Mouse (Mus musculus): ENCODE data around the gene Pcnx2. TPM values are rescaled to one million over a fixed set of nuclear protein-coding genes. Genes with fewer than 3 reads are reported as not detected.

The Pcnx2 gene
- polyA plus RNA-seq, 1 experiment = 0.01 TPM

DNA sequence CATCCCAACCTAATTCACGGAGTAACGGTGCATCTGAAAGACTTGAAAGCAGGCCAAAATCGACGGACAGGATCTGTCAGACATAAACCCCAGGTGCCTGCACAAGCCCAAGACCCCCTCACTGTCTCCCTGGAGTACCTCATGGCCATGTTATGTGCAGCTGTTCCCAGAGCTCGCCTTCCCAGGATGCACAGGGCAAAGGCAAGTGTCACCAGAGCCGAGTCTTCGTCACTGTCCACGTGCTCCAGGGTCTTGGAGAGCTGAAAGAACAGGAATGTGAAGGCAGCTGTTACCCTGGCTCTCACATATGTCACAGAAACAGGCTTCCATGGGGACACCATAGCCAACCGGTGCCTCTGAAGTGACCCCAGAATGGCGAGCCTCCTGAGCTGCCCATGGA is 130.0 kb downstream of the Pcnx2 start:
- H3K36me3 ChIP-seq (ENCODE audit: control insufficient read depth) = no peaks in the 10 kb centered on the region
- H3K4me1 ChIP-seq (ENCODE audit: control insufficient read depth) = peaks cover 3% of the 10 kb centered on the region
- TF ChIP-seq TAL1 (IDR thresholded peaks at IDR 0.05; ENCODE audit: low read length) = no peak
- TF ChIP-seq GATA1 (IDR thresholded peaks at IDR 0.05; ENCODE audit: low read length) = no peak
- no peaks in the 10 kb centered on the region for H3K9me3 ChIP-seq (ENCODE audit: control insufficient read depth, low read length)
- no peaks in the 10 kb centered on the region for H3K27me3 ChIP-seq (ENCODE audit: control insufficient read depth)
- H3K4me3 ChIP-seq (replicated peaks) = no peak overlapping the region

- no peaks in the 10 kb centered on the region for H3K27me3 ChIP-seq (ENCODE audit: control insufficient read depth)
- H3K4me3 ChIP-seq (replicated peaks) = no peak overlapping the region
- H3K4me1 ChIP-seq (ENCODE audit: control insufficient read depth) = peaks cover 7% of the 10 kb centered on the region
- TF ChIP-seq GATA1 (IDR thresholded peaks at IDR 0.05; ENCODE audit: low read length) (no peak), TAL1 (IDR thresholded peaks at IDR 0.05; ENCODE audit: low read length) (no peak)
- no peaks in the 10 kb centered on the region; the same call in 1 of the 2 replicates for H3K9me3 ChIP-seq (ENCODE audit: control insufficient read depth, low read length)
- no peaks in the 10 kb centered on the region for H3K36me3 ChIP-seq (ENCODE audit: control insufficient read depth)
Observed at GRCm38 (mm10) chr8:125763066-125763786, 134.9 kb downstream of the Pcnx2 start.

DNA sequence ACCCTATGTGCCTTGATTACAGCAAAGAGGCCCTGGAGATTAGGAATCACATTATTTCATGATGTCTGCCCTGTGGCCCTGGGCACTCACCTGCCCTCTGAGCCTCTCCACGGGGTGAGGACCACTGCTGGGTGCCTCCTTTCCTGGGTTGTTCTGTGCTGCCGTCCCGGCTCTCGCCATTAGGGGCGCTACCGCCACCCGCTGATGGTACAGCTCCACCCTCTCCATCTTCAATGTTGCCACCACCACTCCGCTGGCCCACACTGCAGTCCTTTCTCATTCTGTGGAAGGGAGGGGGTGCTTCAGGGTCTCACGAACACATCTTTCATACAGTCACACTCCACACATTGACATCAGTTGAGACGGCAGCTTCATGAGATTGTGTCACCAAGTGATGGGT is 139.1 kb downstream of the Pcnx2 start:
- H3K9me3 ChIP-seq (ENCODE audit: control insufficient read depth, low read length) = no peaks in the 10 kb centered on the region; the same call in 1 of the 2 replicates
- H3K4me1 ChIP-seq (ENCODE audit: control insufficient read depth) = peaks cover 7% of the 10 kb centered on the region
- TF ChIP-seq TAL1 (IDR thresholded peaks at IDR 0.05; ENCODE audit: low read length) = no peak
- TF ChIP-seq GATA1 (IDR thresholded peaks at IDR 0.05; ENCODE audit: low read length) = no peak
- no peak overlapping the region for H3K4me3 ChIP-seq (replicated peaks)
- no peaks in the 10 kb centered on the region for H3K27me3 ChIP-seq (ENCODE audit: control insufficient read depth)
- H3K36me3 ChIP-seq (ENCODE audit: control insufficient read depth) = no peaks in the 10 kb centered on the region

DNA sequence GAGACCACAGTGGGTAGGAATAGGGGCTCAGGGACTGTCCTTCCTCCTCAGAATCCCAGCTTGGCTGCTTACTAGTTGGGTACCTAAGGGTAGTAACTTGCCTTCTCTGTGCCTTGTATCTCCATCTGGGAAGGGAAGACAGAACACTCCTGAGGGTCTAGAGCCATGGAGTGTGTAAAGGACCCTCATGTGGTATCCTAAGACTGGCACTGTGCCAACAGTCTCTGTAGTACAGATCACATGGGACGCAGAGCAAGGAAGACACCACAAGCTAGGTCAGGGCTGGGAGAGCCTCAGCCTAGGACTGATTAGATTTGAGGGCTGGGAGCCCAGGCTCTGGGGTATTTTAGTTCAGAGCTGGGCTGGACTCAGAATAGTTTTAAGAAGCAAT is 141.0 kb downstream of the Pcnx2 start:
- Histone ChIP-seq H3K27me3 (ENCODE audit: control insufficient read depth) (no peaks in the 10 kb centered on the region), H3K36me3 (ENCODE audit: control insufficient read depth) (no peaks in the 10 kb centered on the region), H3K4me3 (replicated peaks) (no peak overlapping the region), H3K9me3 (ENCODE audit: control insufficient read depth, low read length) (no peaks in the 10 kb centered on the region; the same call in 1 of the 2 replicates), H3K4me1 (ENCODE audit: control insufficient read depth) (no peaks in the 10 kb centered on the region)
- no peak for TF ChIP-seq TAL1 (IDR thresholded peaks at IDR 0.05; ENCODE audit: low read length)
- no peak for TF ChIP-seq GATA1 (IDR thresholded peaks at IDR 0.05; ENCODE audit: low read length)

- no peak for TF ChIP-seq TAL1 (IDR thresholded peaks at IDR 0.05; ENCODE audit: low read length)
- no peak for TF ChIP-seq GATA1 (IDR thresholded peaks at IDR 0.05; ENCODE audit: low read length)
- Histone ChIP-seq H3K9me3 (ENCODE audit: control insufficient read depth, low read length) (no peaks in the 10 kb centered on the region; the same call in 1 of the 2 replicates), H3K4me3 (replicated peaks) (no peak overlapping the region), H3K27me3 (ENCODE audit: control insufficient read depth) (no peaks in the 10 kb centered on the region), H3K36me3 (ENCODE audit: control insufficient read depth) (no peaks in the 10 kb centered on the region), H3K4me1 (ENCODE audit: control insufficient read depth) (no peaks in the 10 kb centered on the region)
Observed at GRCm38 (mm10) chr8:125756391-125757105, 141.6 kb downstream of the Pcnx2 start.

- no peaks in the 10 kb centered on the region for H3K4me1 ChIP-seq (ENCODE audit: control insufficient read depth)
- TF ChIP-seq GATA1 (IDR thresholded peaks at IDR 0.05; ENCODE audit: low read length) (no peak), TAL1 (IDR thresholded peaks at IDR 0.05; ENCODE audit: low read length) (no peak; the same call in 2 of the 3 replicates)
- no peak overlapping the region for H3K4me3 ChIP-seq (replicated peaks)
- no peaks in the 10 kb centered on the region; the same call in 1 of the 2 replicates for H3K9me3 ChIP-seq (ENCODE audit: control insufficient read depth, low read length)
- H3K27me3 ChIP-seq (ENCODE audit: control insufficient read depth) = no peaks in the 10 kb centered on the region
- H3K36me3 ChIP-seq (ENCODE audit: control insufficient read depth) = no peaks in the 10 kb centered on the region
Observed at GRCm38 (mm10) chr8:125755896-125756295, 142.2 kb downstream of the Pcnx2 start.

DNA sequence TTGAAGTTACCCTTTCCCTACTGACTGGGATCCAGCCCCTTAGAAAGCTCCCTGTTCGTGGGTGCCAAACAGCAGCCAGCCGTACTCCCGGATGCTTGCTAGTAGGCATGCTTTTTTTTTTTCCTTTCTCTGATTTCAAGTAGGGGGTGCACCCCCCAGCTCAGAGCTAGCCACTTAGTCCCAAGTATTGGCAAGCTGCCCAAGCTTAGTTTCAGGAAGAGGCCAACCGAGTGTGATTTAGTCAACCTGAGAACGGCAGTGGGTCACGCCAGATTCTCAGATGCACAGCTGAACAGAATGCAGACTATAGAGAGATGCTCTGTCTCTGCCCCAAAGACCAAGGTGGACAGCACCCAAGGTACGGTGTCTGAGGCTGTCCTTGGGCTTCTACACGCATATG is 147.3 kb downstream of the Pcnx2 start:
- Histone ChIP-seq H3K36me3 (ENCODE audit: control insufficient read depth) (peaks cover 3% of the 10 kb centered on the region; the same call in 1 of the 2 replicates), H3K4me1 (ENCODE audit: control insufficient read depth) (no peaks in the 10 kb centered on the region), H3K4me3 (replicated peaks) (no peak overlapping the region), H3K9me3 (ENCODE audit: control insufficient read depth, low read length) (no peaks in the 10 kb centered on the region), H3K27me3 (ENCODE audit: control insufficient read depth) (no peaks in the 10 kb centered on the region)
- TF ChIP-seq TAL1 (IDR thresholded peaks at IDR 0.05; ENCODE audit: low read length) = no peak
- TF ChIP-seq GATA1 (IDR thresholded peaks at IDR 0.05; ENCODE audit: low read length) = no peak

GRCm38 (mm10) chr8:125747390-125747789 is 150.7 kb downstream of the Pcnx2 start:
- Histone ChIP-seq H3K4me1 (ENCODE audit: control insufficient read depth) (no peaks in the 10 kb centered on the region), H3K27me3 (ENCODE audit: control insufficient read depth) (no peaks in the 10 kb centered on the region), H3K4me3 (replicated peaks) (no peak overlapping the region), H3K36me3 (ENCODE audit: control insufficient read depth) (peaks cover 3% of the 10 kb centered on the region; the same call in 1 of the 2 replicates), H3K9me3 (ENCODE audit: control insufficient read depth, low read length) (no peaks in the 10 kb centered on the region)
- TF ChIP-seq TAL1 (IDR thresholded peaks at IDR 0.05; ENCODE audit: low read length) (no peak), GATA1 (IDR thresholded peaks at IDR 0.05; ENCODE audit: low read length) (no peak)

DNA sequence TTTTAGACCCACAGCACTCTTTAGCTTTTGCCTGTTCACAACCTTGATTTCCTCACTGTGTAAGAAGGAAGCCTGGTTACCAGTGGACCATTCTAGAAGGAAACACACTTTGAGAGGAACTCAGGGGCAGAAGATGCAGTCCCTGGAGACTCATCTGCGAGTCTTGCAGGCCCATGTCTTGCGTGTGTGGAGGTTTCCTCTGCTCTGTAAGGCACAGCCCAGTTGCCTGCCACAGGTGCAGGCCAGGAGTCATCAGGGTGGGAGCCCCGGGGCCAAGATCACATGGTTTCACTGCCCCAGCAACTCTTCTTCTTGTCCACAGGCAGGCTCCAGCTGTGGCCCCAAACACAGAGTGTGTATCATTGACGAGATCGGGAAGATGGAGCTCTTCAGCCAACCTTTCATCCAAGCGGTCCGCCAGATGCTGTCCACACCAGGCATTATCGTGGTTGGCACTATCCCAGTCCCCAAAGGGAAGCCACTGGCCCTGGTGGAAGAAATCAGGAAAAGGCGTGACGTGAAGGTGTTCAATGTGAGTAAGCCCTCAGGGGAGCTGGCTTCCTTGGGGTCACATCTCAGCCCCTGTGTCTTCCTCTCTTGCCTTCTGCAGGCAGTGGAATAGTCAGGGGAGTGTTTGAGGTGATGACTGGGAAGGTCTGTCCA is 153.1 kb downstream of the Pcnx2 start:
- Histone ChIP-seq H3K9me3 (ENCODE audit: control insufficient read depth, low read length) (no peaks in the 10 kb centered on the region), H3K27me3 (ENCODE audit: control insufficient read depth) (no peaks in the 10 kb centered on the region), H3K4me1 (ENCODE audit: control insufficient read depth) (no peaks in the 10 kb centered on the region), H3K4me3 (replicated peaks) (no peak overlapping the region), H3K36me3 (ENCODE audit: control insufficient read depth) (peaks cover 3% of the 10 kb centered on the region; the same call in 1 of the 2 replicates)
- no peak for TF ChIP-seq TAL1 (IDR thresholded peaks at IDR 0.05; ENCODE audit: low read length)
- no peak for TF ChIP-seq GATA1 (IDR thresholded peaks at IDR 0.05; ENCODE audit: low read length)

Data from erythroblast, embryonic 14.5 days (primary cell).